Mouse (Mus musculus): ENCODE data around the gene Prelp. TPM values are rescaled to one million over a fixed set of nuclear protein-coding genes. Genes with fewer than 3 reads are reported as not detected.
A peak's percentile ranks its signal among the peaks of the same experiment; 100 is the strongest.

The Prelp gene
- polyA plus RNA-seq, 1 experiment from 2014 or later: 0.81 TPM

DNA sequence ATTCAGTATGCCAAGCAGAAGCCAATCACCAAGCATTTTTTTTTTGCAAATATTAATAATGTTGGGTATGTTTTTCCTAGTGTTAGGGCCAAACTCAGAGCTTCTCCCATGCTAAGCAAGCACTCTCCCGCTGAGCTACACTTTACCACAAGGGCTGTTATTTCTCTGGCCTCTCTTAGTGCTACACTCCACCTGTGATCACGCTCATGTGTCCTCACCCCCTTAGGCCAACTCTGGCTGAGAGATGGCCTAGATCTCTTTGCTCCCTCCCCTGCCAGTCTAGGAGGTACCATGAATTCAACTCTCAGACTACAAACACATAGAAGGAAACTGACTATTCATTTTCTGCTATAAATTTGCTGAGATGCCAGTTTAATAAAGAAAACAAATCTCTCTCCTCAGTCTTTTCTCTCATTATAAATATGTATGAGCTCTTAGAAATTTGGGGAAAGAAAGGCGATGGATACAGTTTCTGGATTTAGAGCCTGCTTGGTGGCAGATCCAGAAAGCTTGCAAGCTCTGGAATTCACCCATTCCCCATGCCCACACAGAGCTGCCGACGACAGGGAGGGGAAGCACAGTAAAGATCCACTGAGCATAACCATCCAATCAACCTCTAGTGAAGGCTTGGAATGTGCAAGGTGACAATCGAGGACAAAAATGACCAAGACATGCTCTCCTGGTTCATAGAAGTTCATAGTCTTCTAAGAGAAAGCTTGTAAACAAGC, 48.0 kb downstream of the Prelp start:
- no peak for ATAC-seq
- 76% methylated on average over 6 of the region's 6 CpGs for WGBS (ENCODE audit: insufficient replicate concordance)
- H3K36me3 ChIP-seq: no peaks in the 10 kb centered on the region
- no peak overlapping the region for H3K9ac ChIP-seq
- peaks cover 2% of the 10 kb centered on the region; the same call in 1 of the 2 replicates for H3K4me1 ChIP-seq
- H3K27ac ChIP-seq: no peak overlapping the region
- peaks cover 4% of the 10 kb centered on the region; the same call in 1 of the 2 replicates for H3K27me3 ChIP-seq (replicated peaks)
- no peaks in the 10 kb centered on the region for H3K9me3 ChIP-seq (replicated peaks)
- no peak overlapping the region for H3K4me3 ChIP-seq
- H3K4me2 ChIP-seq: no peak overlapping the region

DNA sequence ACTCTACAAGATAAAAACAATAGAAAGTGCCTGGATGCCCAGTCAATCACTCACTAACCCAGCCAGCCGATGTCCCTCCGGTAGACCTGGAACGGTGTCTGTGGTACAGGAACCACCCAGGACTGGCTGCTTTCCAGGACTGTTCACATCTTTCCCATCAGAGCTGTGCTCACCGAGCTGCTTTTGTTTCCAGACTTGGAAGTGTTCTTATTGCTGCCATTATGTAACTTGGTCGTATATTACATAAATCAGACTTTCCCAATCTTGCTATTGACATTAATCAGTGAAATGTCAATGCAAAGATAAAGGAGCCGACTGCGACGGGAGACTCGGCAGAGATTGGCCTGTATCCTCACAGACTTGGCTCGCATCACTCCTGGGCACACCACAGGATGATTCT, 50.0 kb downstream of the Prelp start:
- H3K27me3 ChIP-seq (replicated peaks): peaks cover 4% of the 10 kb centered on the region; the same call in 1 of the 2 replicates
- no peak overlapping the region for H3K4me2 ChIP-seq
- H3K9ac ChIP-seq: no peak overlapping the region
- no peaks in the 10 kb centered on the region for H3K4me1 ChIP-seq
- H3K4me3 ChIP-seq: no peak overlapping the region
- no peaks in the 10 kb centered on the region for H3K9me3 ChIP-seq (replicated peaks)
- no peaks in the 10 kb centered on the region for H3K36me3 ChIP-seq
- no peak overlapping the region for H3K27ac ChIP-seq
- ATAC-seq: no peak
- WGBS (ENCODE audit: insufficient replicate concordance): 75% methylated on average over 10 of the region's 10 CpGs

DNA sequence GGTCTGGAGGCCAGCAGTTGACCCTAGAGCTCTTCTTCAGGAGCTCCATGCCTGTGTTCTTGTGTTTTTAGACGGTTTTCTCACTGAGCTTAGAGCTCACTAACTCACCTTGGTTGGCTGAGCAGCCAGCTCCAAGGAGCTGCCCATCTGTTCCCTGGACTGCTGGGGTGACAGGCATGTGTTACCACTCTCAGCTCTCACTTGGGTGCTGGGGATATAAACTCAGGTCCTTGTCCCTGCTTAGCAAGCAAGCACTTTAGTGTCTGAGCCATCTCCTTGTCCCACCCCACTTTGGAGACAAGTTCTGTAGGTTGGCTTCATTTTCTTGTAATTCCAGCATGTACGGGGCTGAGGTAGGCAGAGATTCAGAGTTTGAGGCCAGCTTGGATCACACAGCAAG, 52.0 kb downstream of the Prelp start:
- no peak overlapping the region for H3K4me3 ChIP-seq
- H3K36me3 ChIP-seq: no peaks in the 10 kb centered on the region
- H3K4me2 ChIP-seq: no peak overlapping the region
- no peaks in the 10 kb centered on the region for H3K9me3 ChIP-seq (replicated peaks)
- ATAC-seq: no peak
- 65% methylated on average over 2 of the region's 2 CpGs for WGBS (ENCODE audit: insufficient replicate concordance)
- peaks cover 4% of the 10 kb centered on the region; the same call in 1 of the 2 replicates for H3K27me3 ChIP-seq (replicated peaks)
- no peaks in the 10 kb centered on the region for H3K4me1 ChIP-seq
- H3K27ac ChIP-seq: no peak overlapping the region
- H3K9ac ChIP-seq: no peak overlapping the region

DNA sequence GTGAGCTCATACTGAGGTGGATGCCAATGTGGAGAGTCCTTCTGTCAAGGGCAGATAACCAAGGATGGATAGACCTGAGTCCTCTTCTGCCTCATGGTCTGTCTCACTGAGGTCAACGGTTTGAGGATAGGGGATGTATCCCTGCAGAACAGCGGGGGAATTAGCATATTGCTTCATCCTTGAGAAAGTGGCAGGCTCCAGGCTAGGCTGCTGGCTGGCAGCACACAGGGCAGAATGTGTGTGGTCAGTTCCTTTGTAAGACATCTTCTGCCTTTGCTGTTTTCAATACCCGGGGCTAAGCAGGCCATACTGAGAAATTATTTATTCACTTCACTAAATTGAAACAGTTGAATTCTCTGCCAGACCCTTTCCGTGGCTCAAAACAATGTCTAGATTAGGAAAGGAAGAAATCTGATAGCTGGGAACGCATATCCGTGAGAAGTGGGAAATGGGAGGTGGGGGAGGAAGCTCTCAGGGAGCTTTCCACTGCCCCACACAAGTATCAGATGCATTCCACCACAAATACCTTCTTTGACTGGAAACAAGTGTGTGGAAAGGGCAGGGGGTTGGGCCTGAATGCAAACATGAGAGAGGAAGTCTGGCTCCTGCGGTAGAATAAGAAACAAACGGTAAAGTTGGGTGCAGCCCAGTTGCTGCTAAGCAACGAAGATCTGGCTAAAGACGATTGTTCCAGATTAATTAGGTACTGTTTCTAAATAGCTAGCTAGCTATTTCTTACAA, 57.8 kb downstream of the Prelp start:
- H3K9me3 ChIP-seq (replicated peaks): no peaks in the 10 kb centered on the region
- H3K36me3 ChIP-seq: no peaks in the 10 kb centered on the region
- 0 out of 2 replicates have a peak overlapping the region, but pooled peaks have one; percentile 21 for H3K27ac ChIP-seq
- H3K4me2 ChIP-seq: no peak overlapping the region
- no peak overlapping the region for H3K4me3 ChIP-seq
- 21% methylated on average over 10 of the region's 10 CpGs for WGBS (ENCODE audit: insufficient replicate concordance)
- 0 out of 2 replicates have a peak, but pooled peaks cover 3% of the 10 kb centered on the region for H3K27me3 ChIP-seq (replicated peaks)
- ATAC-seq: no peak
- H3K4me1 ChIP-seq: peaks cover 32% of the 10 kb centered on the region
- no peak overlapping the region for H3K9ac ChIP-seq

DNA sequence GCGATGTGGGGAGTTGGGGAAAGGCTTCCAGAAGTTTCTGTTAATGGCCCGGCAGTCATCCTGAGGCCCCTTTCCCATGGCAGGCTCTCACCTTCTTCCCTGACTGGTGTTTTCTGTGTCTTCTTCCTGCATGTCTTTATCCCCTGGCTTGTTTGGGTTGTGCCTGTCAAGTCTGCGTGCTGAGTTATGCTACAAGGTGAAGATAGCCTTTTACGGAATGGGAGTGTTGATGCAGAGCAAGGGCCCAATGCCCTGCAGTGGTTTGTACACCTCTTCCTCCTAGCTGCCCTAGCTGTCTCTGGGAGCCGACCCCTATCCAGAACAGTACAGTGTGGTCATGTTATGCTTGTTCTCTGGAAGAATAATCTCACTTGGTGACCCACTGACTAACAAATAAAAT, 60.2 kb downstream of the Prelp start:
- 71% methylated on average over 5 of the region's 5 CpGs for WGBS (ENCODE audit: insufficient replicate concordance)
- Histone ChIP-seq H3K9me3 (replicated peaks) (no peaks in the 10 kb centered on the region), H3K27ac (no peak overlapping the region), H3K27me3 (replicated peaks) (peaks cover 24% of the 10 kb centered on the region), H3K4me2 (no peak overlapping the region), H3K4me3 (no peak overlapping the region), H3K36me3 (no peaks in the 10 kb centered on the region), H3K9ac (no peak overlapping the region), H3K4me1 (peaks cover 40% of the 10 kb centered on the region)
- no peak for ATAC-seq

Other genes starting within 250 kb of the Prelp start
- 0.61 TPM in 2 replicates for gene Lax1, start 231.3 kb downstream of the Prelp start, polyA plus RNA-seq (2016; fragmentation: Nextera tagmentation; extraction: Ambion mirVana)
- gene Atp2b4, start 120.4 kb downstream of the Prelp start, polyA plus RNA-seq (2016; fragmentation: Nextera tagmentation; extraction: Ambion mirVana): 34.1 and 37.6 TPM in 2 replicates
- gene Optc, start 13.4 kb downstream of the Prelp start, polyA plus RNA-seq (2016; fragmentation: Nextera tagmentation; extraction: Ambion mirVana): 0.10 and 0.11 TPM in 2 replicates
- gene Fmod, start 115.8 kb upstream of the Prelp start, polyA plus RNA-seq (2016; fragmentation: Nextera tagmentation; extraction: Ambion mirVana): 2.6 and 3.1 TPM in 2 replicates
- 78.2 and 80.8 TPM in 2 replicates for gene Btg2, start 157.7 kb upstream of the Prelp start, polyA plus RNA-seq (2016; fragmentation: Nextera tagmentation; extraction: Ambion mirVana)
- gene Chit1, start 189.8 kb upstream of the Prelp start, polyA plus RNA-seq (2016; fragmentation: Nextera tagmentation; extraction: Ambion mirVana): 0.07 and 0.12 TPM in 2 replicates

All from liver, embryonic 12.5 days (tissue).